Mouse (Mus musculus) heart, adult 2 months (tissue): ENCODE measurements around the gene Fam71b. TPM values are rescaled to one million over a fixed set of nuclear protein-coding genes. Genes with fewer than 3 reads are reported as not detected.

ENCODE experiments used
- DNase-seq, 2 experiments: peaks; one replicate each; pipeline ENCODE4 v3.0.0; 2021
- H3K27ac ChIP-seq: fragments of 200-600 bp; 2 replicates; pipeline ENCODE4 v1.8.1; 2022
- H3K27me3 ChIP-seq: fragments of 200-500 bp; 2 replicates; pipeline ENCODE4 v1.6.1; 2012; ENCODE audit warnings: mild to moderate bottlenecking, low read length, inconsistent platforms, mixed read lengths; ENCODE audit not compliant: control insufficient read depth, insufficient read depth
- H3K36me3 ChIP-seq: fragments of 200-500 bp; 2 replicates; pipeline ENCODE4 v1.6.1; 2012; ENCODE audit warnings: low read length, inconsistent platforms; ENCODE audit not compliant: control insufficient read depth, insufficient read depth
- H3K4me1 ChIP-seq: fragments of 200-500 bp; 2 replicates; pipeline ENCODE4 v1.6.1; 2011; ENCODE audit warnings: low read length; ENCODE audit not compliant: control insufficient read depth, insufficient read depth
- H3K4me3 ChIP-seq: fragments of 200-600 bp; 2 replicates; pipeline ENCODE4 v1.8.1; 2022
- H3K79me2 ChIP-seq: fragments of 200-500 bp; replicated peaks from 2 replicates; pipeline ENCODE4 v1.6.1; 2012; ENCODE audit warnings: mild to moderate bottlenecking, inconsistent platforms, low read length, moderate library complexity, mixed read lengths; ENCODE audit not compliant: control insufficient read depth, insufficient read depth
- H3K9ac ChIP-seq: fragments of 200-500 bp; 2 replicates; pipeline ENCODE4 v1.6.1; 2012; ENCODE audit warnings: low read depth, mild to moderate bottlenecking, control low read depth, inconsistent platforms, low read length, mixed read lengths
- CTCF ChIP-seq: fragments of 200-600 bp; IDR thresholded peaks from 2 replicates; pipeline ENCODE4 v1.8.1; 2022; ENCODE audit warnings: antibody characterized with exemption, mild to moderate bottlenecking, moderate library complexity
- EP300 ChIP-seq: fragments of 200-500 bp; IDR thresholded peaks from 2 replicates; pipeline ENCODE4 v1.6.1; 2011; ENCODE audit warnings: low read depth, low read length, control low read depth; ENCODE audit not compliant: insufficient read depth
- POLR2A ChIP-seq: fragments of 200-500 bp; IDR thresholded peaks from 2 replicates; pipeline ENCODE4 v1.6.1; 2011; ENCODE audit warnings: mild to moderate bottlenecking, low read depth, low read length, control low read depth; ENCODE audit not compliant: insufficient read depth
- WGBS: fragments of 180-500 bp; shearing (Covaris S2); methylation state at CpG from one replicate; pipeline ENCODE4 v1.1.7; 2018; 5-methylcytosine and 5-hydroxymethylcytosine counted together
- intact Hi-C: fragments of 180-260 bp; cut with DNase I; formaldehyde crosslinking; loops from one replicate; pipeline ENCODE4 v1.15.1; 2025
- polyA plus RNA-seq: library from polyadenylated mRNA; depleted of rRNA; stranded (reverse); fragments of >200 nt; gene quantifications from 2 replicates; pipeline ENCODE4 v1.2.3, GENCODE M21; 2012
- total RNA-seq, 2 experiments: library from RNA; stranded (reverse); gene quantifications; 2 replicates each; pipeline ENCODE4 v1.2.3; 2021

Fam71b gene
- total and polyA plus RNA-seq, 3 experiments: 0.06 TPM; not detected in 2

GRCm38 (mm10) chr11:46371250-46371649, 25.1 kb upstream of the Fam71b start:
- Histone ChIP-seq H3K9ac (no peak overlapping the region), H3K36me3 (no peaks in the 10 kb centered on the region), H3K27me3 (no peaks in the 10 kb centered on the region), H3K79me2 (no peaks in the 10 kb centered on the region), H3K27ac (no peak overlapping the region), H3K4me1 (no peaks in the 10 kb centered on the region), H3K4me3 (no peak overlapping the region)
- TF ChIP-seq CTCF: no peak
- TF ChIP-seq EP300: no peak
- no peak for TF ChIP-seq POLR2A
- 84% methylated on average over 8 of the region's 8 CpGs for WGBS
- no peak for DNase-seq
- intact Hi-C loops: no loop called here

GRCm38 (mm10) chr11:46372331-46372953, 23.9 kb upstream of the Fam71b start:
- no peaks in the 10 kb centered on the region for H3K27me3 ChIP-seq
- H3K36me3 ChIP-seq: no peaks in the 10 kb centered on the region
- TF ChIP-seq POLR2A (no peak), CTCF (no peak), EP300 (no peak)
- no peaks in the 10 kb centered on the region for H3K4me1 ChIP-seq
- no peak overlapping the region for H3K9ac ChIP-seq
- no peaks in the 10 kb centered on the region for H3K79me2 ChIP-seq
- intact Hi-C loops: no loop called here
- no peak for DNase-seq
- no peak overlapping the region for H3K4me3 ChIP-seq
- WGBS: 77% methylated on average over 8 of the region's 8 CpGs
- no peak overlapping the region for H3K27ac ChIP-seq

- no peaks in the 10 kb centered on the region for H3K79me2 ChIP-seq
- DNase-seq: no peak
- no peak overlapping the region for H3K27ac ChIP-seq
- TF ChIP-seq POLR2A (no peak), CTCF (no peak), EP300 (no peak)
- intact Hi-C loops: no loop called here
- no peaks in the 10 kb centered on the region for H3K36me3 ChIP-seq
- H3K4me3 ChIP-seq: no peak overlapping the region
- no peak overlapping the region for H3K9ac ChIP-seq
- 79% methylated on average over 13 of the region's 13 CpGs for WGBS
- H3K27me3 ChIP-seq: no peaks in the 10 kb centered on the region
- no peaks in the 10 kb centered on the region for H3K4me1 ChIP-seq
Observed at GRCm38 (mm10) chr11:46373071-46374030, 23.0 kb upstream of the Fam71b start.

GRCm38 (mm10) chr11:46375015-46375414, 21.3 kb upstream of the Fam71b start:
- Histone ChIP-seq H3K4me1 (no peaks in the 10 kb centered on the region), H3K27ac (no peak overlapping the region), H3K27me3 (no peaks in the 10 kb centered on the region), H3K4me3 (no peak overlapping the region), H3K36me3 (no peaks in the 10 kb centered on the region), H3K79me2 (no peaks in the 10 kb centered on the region), H3K9ac (no peak overlapping the region)
- TF ChIP-seq EP300: no peak
- TF ChIP-seq POLR2A: no peak
- TF ChIP-seq CTCF: no peak
- WGBS: 80% methylated on average over 8 of the region's 8 CpGs
- intact Hi-C loops: no loop called here
- no peak for DNase-seq

GRCm38 (mm10) chr11:46377316-46377715, 19.0 kb upstream of the Fam71b start:
- intact Hi-C loops: no loop called here
- TF ChIP-seq EP300: no peak
- no peaks in the 10 kb centered on the region for H3K27me3 ChIP-seq
- H3K4me3 ChIP-seq: no peak overlapping the region
- no peak overlapping the region for H3K9ac ChIP-seq
- DNase-seq: no peak
- H3K27ac ChIP-seq: no peak overlapping the region
- H3K79me2 ChIP-seq: no peaks in the 10 kb centered on the region
- H3K4me1 ChIP-seq: no peaks in the 10 kb centered on the region
- WGBS: 87% methylated on average over 1 of the region's 1 CpGs
- no peaks in the 10 kb centered on the region for H3K36me3 ChIP-seq
